Mouse (Mus musculus) liver, adult 2 months (tissue): ENCODE measurements at regions not wholly inside any gene's neighbourhood (a gene's known extent, or its start where the extent isn't known, plus 50 kb on each side); places are given as distances from the start of the nearest gene placed in this dataset.

Source experiments
- CTCF ChIP-seq: fragments of 200-500 bp; IDR thresholded peaks from 2 replicates; pipeline ENCODE4 v1.5.1; 2011; ENCODE audit warnings: low read depth, low read length, control low read depth
- POLR2A ChIP-seq: fragments of 200-500 bp; IDR thresholded peaks from 2 replicates; pipeline ENCODE4 v1.6.1; 2011; ENCODE audit warnings: low read length, control low read depth; ENCODE audit not compliant: insufficient read depth; ENCODE audit errors: extremely low read depth

DNA sequence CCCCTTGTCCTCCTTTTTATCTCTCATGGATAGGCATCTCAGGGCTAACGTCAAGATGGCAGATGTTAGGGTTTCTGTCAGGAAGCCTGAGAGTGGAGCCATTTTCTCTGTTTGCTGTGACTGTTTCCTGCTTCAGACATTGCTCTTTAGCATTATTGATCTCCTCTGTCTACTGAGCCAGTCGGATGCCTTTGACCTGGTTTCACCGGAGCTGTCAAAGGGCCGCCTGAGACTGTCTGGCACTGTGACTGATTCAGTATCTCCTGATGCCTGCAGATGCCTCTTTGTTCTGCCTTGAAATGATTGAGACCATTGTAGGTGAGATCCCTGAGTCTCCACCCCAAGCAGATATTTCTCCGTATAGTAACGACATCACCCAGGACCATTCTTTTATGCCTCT is 239.5 kb upstream of the Ubash3b start:
- TF ChIP-seq CTCF, result no peak
- TF ChIP-seq POLR2A, result no peak
